Mouse (Mus musculus) testis, adult 2 months (tissue): ENCODE measurements around the gene Pofut2.

Experiments used
- CTCF ChIP-seq: fragments of 200-500 bp; IDR thresholded peaks from 2 replicates; pipeline ENCODE4 v1.5.1; 2012; ENCODE audit warnings: low read depth, mild to moderate bottlenecking, inconsistent platforms, low read length, moderate library complexity; ENCODE audit not compliant: control insufficient read depth, insufficient read depth, insufficient replicate concordance
- POLR2A ChIP-seq: fragments of 200-500 bp; IDR thresholded peaks from 2 replicates; pipeline ENCODE4 v1.6.1; 2012; ENCODE audit warnings: low read depth, mild to moderate bottlenecking, inconsistent platforms, low read length, moderate library complexity; ENCODE audit not compliant: control insufficient read depth

DNA sequence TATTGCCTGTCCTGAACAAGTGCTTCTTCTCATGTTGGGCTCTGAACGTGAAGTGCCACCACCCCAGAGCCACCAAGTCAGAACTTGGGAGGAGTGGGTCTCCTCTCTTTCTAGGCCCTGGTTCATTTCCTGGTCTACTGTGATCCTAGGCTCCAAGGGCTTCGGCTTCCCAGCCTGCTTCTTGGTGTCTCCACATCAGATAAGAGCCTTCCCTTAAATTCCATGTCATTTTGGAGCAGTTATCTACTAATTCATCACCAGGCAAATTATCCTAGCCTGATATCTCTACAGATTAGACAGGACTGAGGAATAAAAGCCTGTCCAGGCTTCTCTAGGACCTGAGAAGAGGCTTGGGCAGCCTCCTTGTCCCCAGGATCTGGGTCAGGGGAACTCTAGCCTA, 42.7 kb upstream of the Pofut2 start:
- TF ChIP-seq POLR2A (no peak), CTCF (no peak)
